Mouse (Mus musculus) kidney, embryonic 16.5 days (tissue): ENCODE results near the gene Itpr1. TPM values are rescaled to one million over a fixed set of nuclear protein-coding genes. Genes with fewer than 3 reads are reported as not detected.
A peak's percentile ranks its signal among the peaks of the same experiment; 100 is the strongest.

Source experiments
- ATAC-seq: fragments of 200-750 bp; cut with Nextera tagmentation; 2 replicates; pipeline ENCODE4 v1.8.0; 2017; ENCODE audit warnings: moderate TSS enrichment; ENCODE audit not compliant: low FRiP score, low TSS enrichment
- H3K27ac ChIP-seq: fragments of 300-500 bp; sonication (generic); 2 replicates; pipeline ENCODE4 v1.5.1; 2014; ENCODE audit warnings: low read length
- H3K27me3 ChIP-seq: fragments of 300-500 bp; sonication (generic); 2 replicates; pipeline ENCODE4 v1.6.1; 2014; ENCODE audit warnings: low read length, control low read depth, mixed read lengths; ENCODE audit not compliant: insufficient read depth
- H3K36me3 ChIP-seq: fragments of 300-500 bp; sonication (generic); 2 replicates; pipeline ENCODE4 v1.6.1; 2014; ENCODE audit warnings: low read length, control low read depth, mixed read lengths; ENCODE audit not compliant: insufficient read depth
- H3K4me1 ChIP-seq: fragments of 300-500 bp; sonication (generic); 2 replicates; pipeline ENCODE4 v1.6.1; 2014; ENCODE audit warnings: low read length, control low read depth, mixed read lengths; ENCODE audit not compliant: insufficient read depth
- H3K4me2 ChIP-seq: fragments of 300-500 bp; sonication (generic); replicated peaks from 2 replicates; pipeline ENCODE4 v1.6.1; 2014; ENCODE audit warnings: low read depth, low read length
- H3K4me3 ChIP-seq: fragments of 300-500 bp; sonication (generic); 2 replicates; pipeline ENCODE4 v1.5.1; 2014; ENCODE audit warnings: mild to moderate bottlenecking, low read length
- H3K9ac ChIP-seq: fragments of 300-500 bp; sonication (generic); replicated peaks from 2 replicates; pipeline ENCODE4 v1.6.1; 2014; ENCODE audit warnings: low read length
- H3K9me3 ChIP-seq: fragments of 300-500 bp; sonication (generic); 2 replicates; pipeline ENCODE4 v1.6.1; 2016; ENCODE audit warnings: low read length, control low read depth
- WGBS: fragments of 180-500 bp; shearing (Covaris S2); extraction: QIAGEN DNeasy Blood & Tissue Kit; methylation state at CpG from one replicate; pipeline ENCODE4 v1.1.7; 2014; 5-methylcytosine and 5-hydroxymethylcytosine counted together
- polyA plus RNA-seq: library from polyadenylated mRNA; unstranded; fragments of >200 nt; fragmentation: Nextera tagmentation; extraction: Ambion mirVana; gene quantifications from 2 replicates; pipeline ENCODE4 v1.2.1, GENCODE M21; 2015

Gene Itpr1
- polyA plus RNA-seq, 1 experiment from 2014 or later = 24.6 TPM

GRCm38 (mm10) chr6:108225027-108225426 is 12.1 kb downstream of the Itpr1 start:
- Histone ChIP-seq H3K27me3 (no peaks in the 10 kb centered on the region), H3K27ac (no peak overlapping the region), H3K4me2 (no peak overlapping the region), H3K9me3 (no peaks in the 10 kb centered on the region), H3K36me3 (0 out of 2 replicates have a peak, but pooled peaks cover 3% of the 10 kb centered on the region), H3K4me1 (peaks cover 5% of the 10 kb centered on the region; the same call in 1 of the 2 replicates), H3K9ac (no peak overlapping the region), H3K4me3 (no peak overlapping the region)
- 89% methylated on average over 2 of the region's 2 CpGs for WGBS
- ATAC-seq = no peak

GRCm38 (mm10) chr6:108226230-108226629 is 13.3 kb downstream of the Itpr1 start:
- Histone ChIP-seq H3K27ac (no peak overlapping the region), H3K9ac (no peak overlapping the region), H3K4me3 (no peak overlapping the region), H3K36me3 (0 out of 2 replicates have a peak, but pooled peaks cover 3% of the 10 kb centered on the region), H3K4me1 (peaks cover 5% of the 10 kb centered on the region; the same call in 1 of the 2 replicates), H3K4me2 (no peak overlapping the region), H3K9me3 (no peaks in the 10 kb centered on the region), H3K27me3 (no peaks in the 10 kb centered on the region)
- no peak for ATAC-seq
- WGBS = 40% methylated on average over 7 of the region's 7 CpGs

- Histone ChIP-seq H3K36me3 (no peaks in the 10 kb centered on the region), H3K4me3 (no peak overlapping the region), H3K9ac (no peak overlapping the region), H3K9me3 (no peaks in the 10 kb centered on the region), H3K27me3 (no peaks in the 10 kb centered on the region), H3K4me2 (no peak overlapping the region), H3K27ac (no peak overlapping the region), H3K4me1 (peaks cover 12% of the 10 kb centered on the region)
- 86% methylated on average over 6 of the region's 6 CpGs for WGBS
- ATAC-seq = no peak
Observed at GRCm38 (mm10) chr6:108227461-108227860, 14.6 kb downstream of the Itpr1 start.

- no peak for ATAC-seq
- Histone ChIP-seq H3K27ac (no peak overlapping the region), H3K4me1 (peaks cover 18% of the 10 kb centered on the region), H3K36me3 (no peaks in the 10 kb centered on the region), H3K4me2 (no peak overlapping the region), H3K9ac (no peak overlapping the region), H3K9me3 (no peaks in the 10 kb centered on the region), H3K27me3 (no peaks in the 10 kb centered on the region), H3K4me3 (no peak overlapping the region)
- WGBS = 64% methylated on average over 6 of the region's 6 CpGs
Observed at GRCm38 (mm10) chr6:108228048-108228447, 15.2 kb downstream of the Itpr1 start.

DNA sequence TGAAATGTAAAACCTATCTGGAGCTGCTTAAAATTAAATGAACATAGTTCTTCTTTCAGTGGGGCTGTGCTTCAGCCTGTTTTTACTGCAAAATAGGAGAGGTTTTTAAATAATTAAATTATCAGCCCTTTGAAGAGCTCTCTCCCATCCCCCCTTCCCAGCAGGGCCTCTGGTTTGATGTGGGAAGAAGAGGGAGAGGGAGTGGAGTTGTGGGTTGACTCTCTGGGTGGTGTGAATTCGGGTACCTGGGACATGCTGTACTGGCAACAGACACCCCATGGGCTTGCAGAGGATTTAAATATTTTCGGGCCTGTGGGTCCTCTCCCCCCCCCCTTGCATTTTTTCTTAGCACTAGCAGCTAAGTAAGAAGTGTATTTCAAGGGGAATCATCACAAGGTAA is 15.7 kb downstream of the Itpr1 start:
- 16% methylated on average over 2 of the region's 2 CpGs for WGBS
- no peak for ATAC-seq
- Histone ChIP-seq H3K9ac (no peak overlapping the region), H3K4me1 (peaks cover 23% of the 10 kb centered on the region), H3K27ac (no peak overlapping the region), H3K27me3 (no peaks in the 10 kb centered on the region), H3K4me2 (no peak overlapping the region), H3K4me3 (no peak overlapping the region), H3K9me3 (no peaks in the 10 kb centered on the region), H3K36me3 (no peaks in the 10 kb centered on the region)

DNA sequence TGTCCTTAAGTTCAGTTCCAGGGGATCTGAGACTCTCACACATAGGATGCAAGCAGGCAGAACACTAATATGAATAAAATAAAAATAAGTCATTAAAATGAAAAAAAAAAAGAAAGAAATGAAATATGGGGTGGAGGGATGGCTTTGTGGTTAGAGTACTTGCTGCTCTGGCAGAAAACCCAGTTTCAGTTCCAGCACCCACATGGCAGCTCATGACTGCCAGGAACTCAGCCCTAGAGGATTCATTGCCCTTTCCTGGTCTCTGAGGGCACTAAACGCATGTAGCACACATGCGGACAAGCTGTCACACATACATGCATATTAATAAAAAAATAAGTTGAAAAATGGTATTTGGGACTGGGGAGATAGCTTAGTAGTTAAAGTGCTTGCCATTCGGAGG is 17.7 kb downstream of the Itpr1 start:
- H3K4me1 ChIP-seq = peaks cover 39% of the 10 kb centered on the region
- no peaks in the 10 kb centered on the region for H3K36me3 ChIP-seq
- H3K27me3 ChIP-seq = no peaks in the 10 kb centered on the region
- WGBS = 91% methylated on average over 3 of the region's 3 CpGs
- H3K4me3 ChIP-seq = no peak overlapping the region
- no peak overlapping the region for H3K27ac ChIP-seq
- ATAC-seq = no peak
- H3K9me3 ChIP-seq = no peaks in the 10 kb centered on the region
- no peak overlapping the region for H3K4me2 ChIP-seq
- H3K9ac ChIP-seq = no peak overlapping the region

- no peak overlapping the region for H3K4me2 ChIP-seq
- H3K9ac ChIP-seq = no peak overlapping the region
- H3K9me3 ChIP-seq = no peaks in the 10 kb centered on the region
- ATAC-seq = no peak
- no peak overlapping the region for H3K4me3 ChIP-seq
- H3K4me1 ChIP-seq = peaks cover 54% of the 10 kb centered on the region
- peak overlapping the region; percentile 16 for H3K27ac ChIP-seq
- H3K36me3 ChIP-seq = no peaks in the 10 kb centered on the region
- WGBS = 66% methylated on average over 11 of the region's 11 CpGs
- no peaks in the 10 kb centered on the region for H3K27me3 ChIP-seq
Observed at GRCm38 (mm10) chr6:108231892-108232710, 19.2 kb downstream of the Itpr1 start.

DNA sequence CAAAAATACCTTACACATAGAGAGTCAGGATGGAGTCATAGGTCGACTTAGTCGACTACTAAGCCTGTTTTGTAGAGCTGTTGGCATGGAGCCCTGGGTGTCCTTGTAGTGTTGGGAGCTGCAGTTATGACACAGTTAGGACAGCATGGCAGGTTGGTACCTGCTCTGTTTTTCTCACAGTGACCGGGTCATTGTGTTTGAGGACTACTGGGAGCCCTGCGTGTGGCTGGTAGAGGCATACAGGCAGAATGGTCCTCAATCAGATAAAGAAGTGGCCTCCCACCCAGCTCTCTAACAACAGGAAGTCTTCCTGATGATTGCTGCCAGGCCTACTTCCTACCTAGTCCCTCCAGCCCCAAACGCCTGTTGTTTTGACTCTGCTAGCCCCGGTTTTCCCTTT is 20.2 kb downstream of the Itpr1 start:
- H3K27ac ChIP-seq = peak overlapping the region; percentile 37
- no peak for ATAC-seq
- WGBS = 29% methylated on average over 6 of the region's 6 CpGs
- no peak overlapping the region for H3K4me2 ChIP-seq
- H3K9me3 ChIP-seq = no peaks in the 10 kb centered on the region
- H3K9ac ChIP-seq = no peak overlapping the region
- H3K4me1 ChIP-seq = peaks cover 62% of the 10 kb centered on the region
- H3K27me3 ChIP-seq = no peaks in the 10 kb centered on the region
- H3K4me3 ChIP-seq = no peak overlapping the region
- H3K36me3 ChIP-seq = no peaks in the 10 kb centered on the region; the same call in 1 of the 2 replicates

- no peaks in the 10 kb centered on the region for H3K27me3 ChIP-seq
- no peak for ATAC-seq
- no peak overlapping the region for H3K4me2 ChIP-seq
- no peak overlapping the region for H3K9ac ChIP-seq
- H3K27ac ChIP-seq = peak overlapping the region; percentile 12; the same call in 1 of the 2 replicates
- H3K9me3 ChIP-seq = no peaks in the 10 kb centered on the region
- H3K4me3 ChIP-seq = no peak overlapping the region
- peaks cover 69% of the 10 kb centered on the region for H3K4me1 ChIP-seq
- H3K36me3 ChIP-seq = no peaks in the 10 kb centered on the region; the same call in 1 of the 2 replicates
- 57% methylated on average over 6 of the region's 6 CpGs for WGBS
Observed at GRCm38 (mm10) chr6:108234536-108234935, 21.6 kb downstream of the Itpr1 start.

DNA sequence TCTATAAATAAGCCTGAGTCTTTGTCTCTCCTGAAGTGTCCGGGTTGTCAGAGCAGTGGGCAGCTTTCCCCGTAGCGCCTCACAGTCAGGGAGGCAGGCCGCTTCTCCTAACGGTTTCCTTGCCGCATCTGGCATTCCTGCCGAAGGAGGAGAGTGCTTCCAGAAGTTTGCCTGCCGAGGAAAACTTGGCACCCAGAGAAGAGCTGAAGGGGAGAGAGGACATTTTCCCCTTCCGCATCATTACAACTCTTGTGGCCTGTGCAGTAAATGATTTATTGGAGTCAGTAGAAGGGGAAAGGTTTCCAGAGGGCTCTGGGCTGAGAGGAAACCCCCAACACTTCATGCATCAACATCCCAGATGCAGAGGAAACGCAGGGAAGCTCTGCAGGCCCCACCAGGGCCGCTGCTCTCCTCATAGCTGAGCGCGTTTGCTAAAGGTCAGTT is 22.8 kb downstream of the Itpr1 start:
- H3K9ac ChIP-seq = peak overlapping the region; percentile 46
- H3K27me3 ChIP-seq = no peaks in the 10 kb centered on the region
- ATAC-seq = peak; percentile 83
- peaks cover 69% of the 10 kb centered on the region for H3K4me1 ChIP-seq
- H3K4me3 ChIP-seq = no peak overlapping the region
- 10% methylated on average over 13 of the region's 13 CpGs for WGBS
- H3K27ac ChIP-seq = peak overlapping the region; percentile 83
- no peaks in the 10 kb centered on the region; the same call in 1 of the 2 replicates for H3K36me3 ChIP-seq
- H3K4me2 ChIP-seq = peak overlapping the region; percentile 10
- no peaks in the 10 kb centered on the region for H3K9me3 ChIP-seq
